Mouse (Mus musculus) hindbrain, embryonic 15.5 days (tissue): Measurements from ENCODE around the gene Pttg1ip. TPM values are rescaled to one million over a fixed set of nuclear protein-coding genes. Genes with fewer than 3 reads are reported as not detected.
A peak's percentile ranks its signal among the peaks of the same experiment; 100 is the strongest.

Experiments
- ATAC-seq: fragments of 200-750 bp; cut with Nextera tagmentation; 2 replicates; pipeline ENCODE4 v1.8.0; 2017; ENCODE audit warnings: low read depth, moderate number of reproducible peaks, moderate TSS enrichment; ENCODE audit not compliant: low FRiP score
- H3K27ac ChIP-seq: fragments of 300-500 bp; sonication (generic); replicated peaks from 2 replicates; pipeline ENCODE4 v1.5.1; 2015; ENCODE audit warnings: mild to moderate bottlenecking, inconsistent platforms
- H3K27me3 ChIP-seq: fragments of 300-500 bp; sonication (generic); 2 replicates; pipeline ENCODE4 v1.6.1; 2015; ENCODE audit warnings: control low read depth, inconsistent platforms
- H3K36me3 ChIP-seq: fragments of 300-500 bp; sonication (generic); 2 replicates; pipeline ENCODE4 v1.6.1; 2015; ENCODE audit warnings: control low read depth, inconsistent platforms
- H3K4me1 ChIP-seq: fragments of 300-500 bp; sonication (generic); replicated peaks from 2 replicates; pipeline ENCODE4 v1.6.1; 2015; ENCODE audit warnings: control low read depth, inconsistent platforms
- H3K4me2 ChIP-seq: fragments of 300-500 bp; sonication (generic); 2 replicates; pipeline ENCODE4 v1.6.1; 2015; ENCODE audit warnings: moderate library complexity, mild to moderate bottlenecking, inconsistent platforms
- H3K4me3 ChIP-seq: fragments of 300-500 bp; sonication (generic); 2 replicates; pipeline ENCODE4 v1.5.1; 2015; ENCODE audit warnings: mild to moderate bottlenecking, inconsistent platforms
- H3K9ac ChIP-seq: fragments of 300-500 bp; sonication (generic); 2 replicates; pipeline ENCODE4 v1.6.1; 2015; ENCODE audit warnings: inconsistent platforms
- H3K9me3 ChIP-seq: fragments of 300-500 bp; sonication (generic); 2 replicates; pipeline ENCODE4 v1.6.1; 2016; ENCODE audit warnings: control low read depth, inconsistent platforms
- WGBS: fragments of 180-500 bp; shearing (Covaris S2); methylation state at CpG from one replicate; pipeline ENCODE4 v1.1.7; 2015; 5-methylcytosine and 5-hydroxymethylcytosine counted together
- polyA plus RNA-seq: library from polyadenylated mRNA; unstranded; fragments of >200 nt; fragmentation: Nextera tagmentation; extraction: Ambion mirVana; gene quantifications from 2 replicates; pipeline ENCODE4 v1.2.1, GENCODE M21; 2015

Pttg1ip gene
- 75.2 and 81.7 TPM in 2 replicates for polyA plus RNA-seq

GRCm38 (mm10) chr10:77581408-77582284 is at the start of gene Pttg1ip:
Gene Pttg1ip (plus strand): TSS chr10:77581720.
- peak within 1 kb of the TSS; percentile 77 for H3K4me3 ChIP-seq
- peak within 1 kb of the TSS; percentile 82 for H3K9ac ChIP-seq
- peak within 1 kb of the TSS; percentile 89 for H3K27ac ChIP-seq
- ATAC-seq = peak; percentile 98
- no peaks in the 10 kb centered on the region for H3K9me3 ChIP-seq
- no peaks in the 10 kb centered on the region for H3K36me3 ChIP-seq
- under 1% methylated on average over 64 of the region's 64 CpGs for WGBS
- H3K4me1 ChIP-seq = peaks cover 27% of the 10 kb centered on the region
- H3K27me3 ChIP-seq = no peaks in the 10 kb centered on the region
- H3K4me2 ChIP-seq = peak within 1 kb of the TSS; percentile 70

GRCm38 (mm10) chr10:77532020-77532413 is 49.5 kb upstream of the Pttg1ip start:
- ATAC-seq = no peak
- no peak overlapping the region for H3K27ac ChIP-seq
- H3K4me3 ChIP-seq = no peak overlapping the region
- H3K9me3 ChIP-seq = no peaks in the 10 kb centered on the region
- H3K9ac ChIP-seq = no peak overlapping the region
- WGBS = 80% methylated on average over 1 of the region's 1 CpGs
- H3K4me2 ChIP-seq = no peak overlapping the region
- H3K36me3 ChIP-seq = no peaks in the 10 kb centered on the region
- H3K27me3 ChIP-seq = no peaks in the 10 kb centered on the region
- no peaks in the 10 kb centered on the region for H3K4me1 ChIP-seq

- Histone ChIP-seq H3K9ac (no peak overlapping the region), H3K4me2 (no peak overlapping the region), H3K27ac (no peak overlapping the region), H3K4me3 (no peak overlapping the region), H3K9me3 (no peaks in the 10 kb centered on the region), H3K27me3 (no peaks in the 10 kb centered on the region), H3K36me3 (no peaks in the 10 kb centered on the region), H3K4me1 (no peaks in the 10 kb centered on the region)
- no peak for ATAC-seq
- 60% methylated on average over 8 of the region's 8 CpGs for WGBS
These were observed 44.8 kb upstream of the Pttg1ip start for GRCm38 (mm10) chr10:77536727-77537126.

GRCm38 (mm10) chr10:77537215-77538209 is 44.0 kb upstream of the Pttg1ip start:
- H3K27me3 ChIP-seq = no peaks in the 10 kb centered on the region
- no peak overlapping the region for H3K4me2 ChIP-seq
- no peak overlapping the region for H3K9ac ChIP-seq
- H3K27ac ChIP-seq = no peak overlapping the region
- no peak overlapping the region for H3K4me3 ChIP-seq
- ATAC-seq = no peak
- no peaks in the 10 kb centered on the region for H3K4me1 ChIP-seq
- no peaks in the 10 kb centered on the region for H3K36me3 ChIP-seq
- H3K9me3 ChIP-seq = no peaks in the 10 kb centered on the region
- WGBS = 87% methylated on average over 11 of the region's 11 CpGs

- Histone ChIP-seq H3K4me2 (no peak overlapping the region), H3K36me3 (no peaks in the 10 kb centered on the region), H3K9ac (no peak overlapping the region), H3K9me3 (no peaks in the 10 kb centered on the region), H3K4me3 (no peak overlapping the region), H3K27ac (no peak overlapping the region), H3K27me3 (no peaks in the 10 kb centered on the region), H3K4me1 (no peaks in the 10 kb centered on the region)
- no peak for ATAC-seq
- 81% methylated on average over 6 of the region's 7 CpGs for WGBS
These were observed 42.1 kb upstream of the Pttg1ip start for GRCm38 (mm10) chr10:77539320-77539945.

- Histone ChIP-seq H3K4me1 (no peaks in the 10 kb centered on the region), H3K27ac (no peak overlapping the region), H3K9me3 (no peaks in the 10 kb centered on the region), H3K27me3 (no peaks in the 10 kb centered on the region), H3K36me3 (no peaks in the 10 kb centered on the region), H3K9ac (no peak overlapping the region), H3K4me3 (no peak overlapping the region), H3K4me2 (no peak overlapping the region)
- ATAC-seq = no peak
- WGBS = 82% methylated on average over 4 of the region's 4 CpGs
These were observed 40.9 kb upstream of the Pttg1ip start for GRCm38 (mm10) chr10:77540576-77541102.

- no peak overlapping the region for H3K4me2 ChIP-seq
- 80% methylated on average over 10 of the region's 10 CpGs for WGBS
- no peaks in the 10 kb centered on the region for H3K9me3 ChIP-seq
- H3K36me3 ChIP-seq = no peaks in the 10 kb centered on the region
- no peak overlapping the region for H3K27ac ChIP-seq
- no peaks in the 10 kb centered on the region for H3K4me1 ChIP-seq
- ATAC-seq = no peak
- H3K27me3 ChIP-seq = no peaks in the 10 kb centered on the region
- H3K4me3 ChIP-seq = no peak overlapping the region
- no peak overlapping the region for H3K9ac ChIP-seq
These were observed 39.5 kb upstream of the Pttg1ip start for GRCm38 (mm10) chr10:77541864-77542666.

- ATAC-seq = no peak
These were observed 38.3 kb upstream of the Pttg1ip start for GRCm38 (mm10) chr10:77543226-77543625.

GRCm38 (mm10) chr10:77544916-77545315 is 36.6 kb upstream of the Pttg1ip start:
- Histone ChIP-seq H3K9me3 (no peaks in the 10 kb centered on the region), H3K9ac (no peak overlapping the region), H3K4me2 (no peak overlapping the region), H3K27ac (no peak overlapping the region), H3K27me3 (no peaks in the 10 kb centered on the region), H3K4me3 (no peak overlapping the region), H3K36me3 (no peaks in the 10 kb centered on the region), H3K4me1 (no peaks in the 10 kb centered on the region)
- WGBS = 84% methylated on average over 5 of the region's 5 CpGs
- ATAC-seq = no peak

More at GRCm38 (mm10) chr10:77543226-77543625, 38.3 kb upstream of the Pttg1ip start:
- no peaks in the 10 kb centered on the region for H3K36me3 ChIP-seq
- no peak overlapping the region for H3K4me2 ChIP-seq
- no peak overlapping the region for H3K9ac ChIP-seq
- H3K27me3 ChIP-seq = no peaks in the 10 kb centered on the region
- no peaks in the 10 kb centered on the region for H3K9me3 ChIP-seq
- no peak overlapping the region for H3K4me3 ChIP-seq
- WGBS = 41% methylated on average over 7 of the region's 7 CpGs
- H3K27ac ChIP-seq = no peak overlapping the region
- no peaks in the 10 kb centered on the region for H3K4me1 ChIP-seq

GRCm38 (mm10) chr10:77548576-77548975 is 32.9 kb upstream of the Pttg1ip start:
- Histone ChIP-seq H3K27ac (no peak overlapping the region), H3K9ac (no peak overlapping the region), H3K27me3 (no peaks in the 10 kb centered on the region), H3K4me2 (no peak overlapping the region), H3K9me3 (no peaks in the 10 kb centered on the region), H3K4me3 (no peak overlapping the region), H3K36me3 (no peaks in the 10 kb centered on the region), H3K4me1 (no peaks in the 10 kb centered on the region)
- ATAC-seq = no peak
- WGBS = 87% methylated on average over 10 of the region's 10 CpGs

- WGBS = 72% methylated on average over 11 of the region's 11 CpGs
- H3K9ac ChIP-seq = no peak overlapping the region
- H3K9me3 ChIP-seq = no peaks in the 10 kb centered on the region
- no peaks in the 10 kb centered on the region for H3K4me1 ChIP-seq
- no peaks in the 10 kb centered on the region for H3K27me3 ChIP-seq
- no peak overlapping the region for H3K27ac ChIP-seq
- H3K4me2 ChIP-seq = no peak overlapping the region
- no peaks in the 10 kb centered on the region for H3K36me3 ChIP-seq
- no peak overlapping the region for H3K4me3 ChIP-seq
- no peak for ATAC-seq
These were observed 30.6 kb upstream of the Pttg1ip start for GRCm38 (mm10) chr10:77550874-77551273.
